Mouse (Mus musculus) lung, adult 2 months (tissue): Measurements from ENCODE around the gene Rreb1.

Experiments used
- CTCF ChIP-seq: fragments of 200-500 bp; IDR thresholded peaks from 2 replicates; pipeline ENCODE4 v1.5.1; 2011; ENCODE audit warnings: mild to moderate bottlenecking, low read length, control low read depth; ENCODE audit not compliant: insufficient read depth
- POLR2A ChIP-seq: fragments of 200-500 bp; IDR thresholded peaks from 2 replicates; pipeline ENCODE4 v1.6.1; 2011; ENCODE audit warnings: low read depth, mild to moderate bottlenecking, control low read depth, low read length, borderline replicate concordance; ENCODE audit errors: extremely low read depth

GRCm38 (mm10) chr13:37847601-37848358 is 69.6 kb downstream of the Rreb1 start:
- TF ChIP-seq POLR2A (no peak), CTCF (no peak)
